Mouse (Mus musculus): ENCODE measurements around the gene Pth2r. TPM values are rescaled to one million over a fixed set of nuclear protein-coding genes. Genes with fewer than 3 reads are reported as not detected.

Gene Pth2r
- total and polyA plus RNA-seq, 3 experiments, result not detected

GRCm38 (mm10) chr1:65340240-65340639, 58.4 kb downstream of the Pth2r start:
- Histone ChIP-seq H3K79me2 (ENCODE audit: control insufficient read depth, insufficient read depth, low read length, poor library complexity) (no peaks in the 10 kb centered on the region), H3K9ac (ENCODE audit: control insufficient read depth, low read depth, low read length, poor library complexity, severe bottlenecking) (no peak overlapping the region), H3K9me3 (replicated peaks; ENCODE audit: insufficient read depth, low read length) (no peaks in the 10 kb centered on the region), H3K36me3 (ENCODE audit: control insufficient read depth in 1 of 2, insufficient read depth in 2 of 2, low read length in 2 of 2) (no peaks in the 10 kb centered on the region), H3K4me3 (ENCODE audit: control insufficient read depth in 1 of 2, insufficient read depth in 1 of 2, low read depth in 2 of 2, low read length in 2 of 2) (no peak overlapping the region), H3K27me3 (ENCODE audit: control insufficient read depth in 1 of 2, insufficient read depth in 2 of 2, low read length in 2 of 2) (no peaks in the 10 kb centered on the region), H3K4me1 (ENCODE audit: control insufficient read depth in 1 of 2, insufficient read depth in 2 of 2, low read length in 2 of 2) (no peaks in the 10 kb centered on the region), H3K27ac (ENCODE audit: control insufficient read depth, low read depth, low read length) (no peak overlapping the region)
- TF ChIP-seq USF1 (IDR thresholded peaks at IDR 0.05; ENCODE audit: low read depth, low read length) (no peak), TAL1 (IDR thresholded peaks at IDR 0.05; ENCODE audit: low read length) (no peak)
- no peak for DNase-seq (ENCODE audit: low read depth, low spot score)

DNA sequence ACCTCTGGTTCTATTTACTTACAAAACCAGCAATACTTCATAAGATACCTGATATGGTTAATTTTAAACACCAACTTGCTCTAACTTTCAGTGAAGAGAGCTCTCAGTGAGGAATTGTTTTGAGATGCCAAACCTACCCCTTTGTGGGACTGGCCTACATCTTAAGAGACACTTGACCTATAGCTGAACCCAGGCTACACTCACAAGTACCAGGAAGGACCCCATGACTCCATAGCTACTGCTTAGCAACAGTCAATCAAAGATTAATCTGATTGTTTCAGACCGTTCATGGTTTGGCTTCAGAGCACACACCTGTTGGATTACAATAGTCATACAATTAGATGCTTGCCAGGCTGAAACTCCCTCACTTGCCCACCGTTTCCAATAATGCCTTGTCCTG, 71.1 kb downstream of the Pth2r start:
- no peak overlapping the region for H3K27ac ChIP-seq (ENCODE audit: control insufficient read depth, low read depth, low read length)
- H3K36me3 ChIP-seq (ENCODE audit: control insufficient read depth in 1 of 2, insufficient read depth in 2 of 2, low read length in 2 of 2), result no peaks in the 10 kb centered on the region
- H3K4me3 ChIP-seq (ENCODE audit: control insufficient read depth in 1 of 2, insufficient read depth in 1 of 2, low read depth in 2 of 2, low read length in 2 of 2), result no peak overlapping the region
- DNase-seq (ENCODE audit: low read depth, low spot score), result no peak
- no peaks in the 10 kb centered on the region for H3K4me1 ChIP-seq (ENCODE audit: control insufficient read depth in 1 of 2, insufficient read depth in 2 of 2, low read length in 2 of 2)
- no peak for TF ChIP-seq ZKSCAN1 (IDR thresholded peaks at IDR 0.05; ENCODE audit: low read depth, low read length)
- TF ChIP-seq USF1 (IDR thresholded peaks at IDR 0.05; ENCODE audit: low read depth, low read length), result no peak
- no peak for TF ChIP-seq ELF1 (IDR thresholded peaks at IDR 0.05; ENCODE audit: low read depth, low read length)
- TF ChIP-seq JUND (IDR thresholded peaks at IDR 0.05; ENCODE audit: low read depth, low read length), result no peak
- no peak for TF ChIP-seq POLR2A (IDR thresholded peaks at IDR 0.05; ENCODE audit: control insufficient read depth in 1 of 2, insufficient read depth in 1 of 2, low read depth in 1 of 2, low read length in 2 of 2, poor library complexity in 1 of 2)
- no peak for TF ChIP-seq SIN3A (IDR thresholded peaks at IDR 0.05; ENCODE audit: low read length)
- no peak for TF ChIP-seq MAX (IDR thresholded peaks at IDR 0.05; ENCODE audit: low read length)
- no peak for TF ChIP-seq MAZ (IDR thresholded peaks at IDR 0.05; ENCODE audit: low read depth, low read length)
- no peak for TF ChIP-seq MYB (IDR thresholded peaks at IDR 0.05; ENCODE audit: low read depth, low read length)
- no peak for TF ChIP-seq CHD2 (IDR thresholded peaks at IDR 0.05; ENCODE audit: low read length)
- no peak for TF ChIP-seq ZC3H11A (IDR thresholded peaks at IDR 0.05; ENCODE audit: low read depth, low read length)
- H3K9me3 ChIP-seq (replicated peaks; ENCODE audit: insufficient read depth, low read length), result no peaks in the 10 kb centered on the region
- H3K9ac ChIP-seq (ENCODE audit: control insufficient read depth, low read depth, low read length, poor library complexity, severe bottlenecking), result no peak overlapping the region
- H3K27me3 ChIP-seq (ENCODE audit: control insufficient read depth in 1 of 2, insufficient read depth in 2 of 2, low read length in 2 of 2), result no peaks in the 10 kb centered on the region
- H3K79me2 ChIP-seq (ENCODE audit: control insufficient read depth, insufficient read depth, low read length, poor library complexity), result no peaks in the 10 kb centered on the region

- H3K9me3 ChIP-seq (replicated peaks; ENCODE audit: insufficient read depth, low read length), result no peaks in the 10 kb centered on the region
- DNase-seq (ENCODE audit: low read depth, low spot score), result no peak
- H3K9ac ChIP-seq (ENCODE audit: control insufficient read depth, low read depth, low read length, poor library complexity, severe bottlenecking), result no peak overlapping the region
- H3K4me1 ChIP-seq (ENCODE audit: control insufficient read depth in 1 of 2, insufficient read depth in 2 of 2, low read length in 2 of 2), result no peaks in the 10 kb centered on the region
- TF ChIP-seq TCF12 (IDR thresholded peaks at IDR 0.05; ENCODE audit: low read depth, low read length), result no peak
- no peak for TF ChIP-seq MAFK (IDR thresholded peaks at IDR 0.05; ENCODE audit: borderline replicate concordance, low read depth, low read length)
- TF ChIP-seq TAL1 (IDR thresholded peaks at IDR 0.05; ENCODE audit: low read length), result no peak
- no peak for TF ChIP-seq CTCF (IDR thresholded peaks at IDR 0.05 in 2 of 3, conservative IDR thresholded peaks at IDR 0.05 in 1 of 3; ENCODE audit: control insufficient read depth in 1 of 3, insufficient read depth in 1 of 3, low read depth in 2 of 3, low read length in 3 of 3, poor library complexity in 1 of 3, severe bottlenecking in 1 of 3)
- TF ChIP-seq ZMIZ1 (IDR thresholded peaks at IDR 0.05; ENCODE audit: low read depth, low read length), result no peak
- no peaks in the 10 kb centered on the region for H3K79me2 ChIP-seq (ENCODE audit: control insufficient read depth, insufficient read depth, low read length, poor library complexity)
- no peaks in the 10 kb centered on the region for H3K27me3 ChIP-seq (ENCODE audit: control insufficient read depth in 1 of 2, insufficient read depth in 2 of 2, low read length in 2 of 2)
- no peak overlapping the region for H3K27ac ChIP-seq (ENCODE audit: control insufficient read depth, low read depth, low read length)
- H3K36me3 ChIP-seq (ENCODE audit: control insufficient read depth in 1 of 2, insufficient read depth in 2 of 2, low read length in 2 of 2), result no peaks in the 10 kb centered on the region
- no peak overlapping the region for H3K4me3 ChIP-seq (ENCODE audit: control insufficient read depth in 1 of 2, insufficient read depth in 1 of 2, low read depth in 2 of 2, low read length in 2 of 2)
Observed at GRCm38 (mm10) chr1:65354153-65354552, 72.3 kb downstream of the Pth2r start.
